Mouse (Mus musculus): ENCODE measurements at regions not wholly inside any gene's neighbourhood (a gene's known extent, or its start where the extent isn't known, plus 50 kb on each side); places are given as distances from the start of the nearest gene placed in this dataset.

DNA sequence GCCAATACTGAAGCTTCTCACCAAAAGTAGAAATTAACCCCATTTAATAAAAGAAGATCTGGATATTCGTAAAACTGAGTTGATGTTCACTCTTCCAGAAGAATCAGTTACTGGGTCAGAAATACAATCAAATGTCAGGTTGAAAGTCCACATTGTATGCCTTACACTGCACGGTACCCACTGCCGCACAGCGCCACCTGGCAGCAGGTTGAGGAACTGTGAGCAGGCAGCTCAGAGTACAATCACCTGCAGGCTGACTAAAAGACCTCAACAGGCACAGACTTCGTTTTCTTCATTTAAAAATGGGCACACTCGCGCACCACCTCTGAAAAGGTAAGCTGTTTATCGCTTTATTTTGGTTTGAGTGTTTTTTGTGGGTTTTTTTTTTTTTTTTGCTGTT, 341.8 kb upstream of the Mms22l start:
- peak; percentile 77 for DNase-seq (ENCODE audit: low spot score)

DNA sequence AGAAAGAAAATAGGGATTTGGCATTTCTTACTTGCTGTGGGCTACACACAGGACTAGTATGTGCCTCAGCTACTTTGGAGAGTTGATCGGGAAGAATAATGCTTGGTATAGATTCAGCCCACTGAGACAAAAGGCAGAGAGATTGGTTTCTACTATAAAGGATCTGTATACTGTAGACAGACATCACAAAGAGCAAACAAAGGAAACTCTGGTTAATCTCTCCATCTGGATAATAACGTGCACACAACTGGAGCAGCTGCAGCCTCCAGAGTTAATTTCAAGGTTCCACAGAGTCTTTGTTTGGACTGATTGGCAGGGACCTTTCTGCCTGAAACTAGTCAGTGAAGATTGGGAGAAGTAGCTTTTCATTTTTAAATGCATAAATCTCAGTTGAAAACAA, 322.5 kb upstream of the Mms22l start:
- no peak for DNase-seq (ENCODE audit: low spot score)

DNA sequence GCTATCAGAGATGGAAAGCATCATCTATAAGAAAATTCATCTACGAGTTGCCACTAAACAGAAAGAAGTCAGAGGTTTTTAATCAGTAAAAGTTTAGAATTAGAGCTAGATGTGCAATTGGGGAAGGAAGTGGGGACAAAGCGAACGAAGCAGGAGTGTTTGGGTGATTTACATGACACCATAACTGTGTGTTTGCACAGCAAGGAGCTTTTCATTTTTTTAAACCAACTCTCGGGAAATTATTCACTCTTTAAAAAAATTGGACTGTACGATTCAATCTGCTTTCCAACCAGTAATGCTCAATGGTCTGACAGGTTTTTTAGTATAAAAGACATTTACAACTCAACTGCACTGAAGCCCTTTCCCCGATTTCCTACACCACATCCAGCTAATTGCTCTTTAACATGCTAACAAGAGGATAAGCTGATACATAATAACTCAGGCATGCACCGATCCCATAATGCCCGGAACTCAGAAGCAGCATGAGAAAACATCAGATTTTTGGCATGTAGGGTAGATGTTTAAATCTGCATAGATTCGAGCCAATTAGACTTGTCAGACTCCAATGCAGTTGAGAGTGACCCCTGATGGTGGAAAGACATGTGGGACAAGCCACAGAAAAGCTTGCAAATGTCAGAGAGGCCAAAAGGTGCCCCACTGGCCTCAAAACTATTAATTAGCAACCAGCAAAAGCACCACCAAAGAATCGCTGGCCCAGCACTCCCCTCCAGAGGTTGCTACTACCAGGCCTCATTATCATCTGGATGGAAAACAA, 282.8 kb upstream of the Mms22l start:
- peak; percentile 55 for DNase-seq (ENCODE audit: low spot score)

DNA sequence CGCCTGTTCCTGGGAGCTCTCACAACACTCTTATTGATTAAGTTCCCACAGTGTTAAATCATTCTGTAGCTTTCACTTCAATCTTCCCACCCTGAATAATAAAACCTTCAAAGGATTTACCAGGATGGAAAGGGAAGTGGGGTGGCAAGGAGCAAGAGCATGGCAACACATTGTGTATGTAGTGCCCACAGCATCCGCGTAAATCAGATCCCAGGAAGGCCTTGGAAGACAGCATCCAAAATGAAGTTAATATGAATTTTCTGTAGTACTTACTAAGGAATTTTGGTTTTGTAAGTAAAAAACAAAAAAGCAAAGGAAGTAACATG, 282.3 kb upstream of the Mms22l start:
- no peak for DNase-seq (ENCODE audit: low spot score)

DNA sequence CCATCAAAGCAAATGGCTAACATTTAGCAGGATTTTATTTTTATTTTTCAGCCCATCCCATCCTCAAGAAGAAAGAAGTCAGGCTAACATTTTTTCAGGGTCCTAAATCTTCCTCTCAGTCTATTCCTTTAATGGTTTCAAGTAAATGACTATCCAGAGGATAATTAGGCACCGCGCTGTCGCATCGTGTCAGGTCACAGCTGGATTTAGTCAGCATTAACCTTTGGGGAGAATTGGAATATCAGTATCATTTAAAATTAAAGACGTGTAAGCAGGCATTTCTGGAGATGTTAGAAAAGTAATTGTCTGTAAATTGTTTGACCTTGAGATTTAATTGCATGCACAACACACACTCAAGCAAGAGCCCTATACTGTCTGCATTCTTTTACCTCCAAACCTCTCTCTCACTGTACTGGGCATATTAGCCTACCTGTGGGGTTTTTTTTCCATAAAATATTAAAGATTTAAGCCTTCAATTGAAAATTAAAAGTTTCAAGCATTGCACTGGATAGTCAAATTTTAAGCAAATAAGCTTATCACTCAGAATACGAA, 277.8 kb upstream of the Mms22l start:
- DNase-seq (ENCODE audit: low spot score), result peak; percentile 4

DNA sequence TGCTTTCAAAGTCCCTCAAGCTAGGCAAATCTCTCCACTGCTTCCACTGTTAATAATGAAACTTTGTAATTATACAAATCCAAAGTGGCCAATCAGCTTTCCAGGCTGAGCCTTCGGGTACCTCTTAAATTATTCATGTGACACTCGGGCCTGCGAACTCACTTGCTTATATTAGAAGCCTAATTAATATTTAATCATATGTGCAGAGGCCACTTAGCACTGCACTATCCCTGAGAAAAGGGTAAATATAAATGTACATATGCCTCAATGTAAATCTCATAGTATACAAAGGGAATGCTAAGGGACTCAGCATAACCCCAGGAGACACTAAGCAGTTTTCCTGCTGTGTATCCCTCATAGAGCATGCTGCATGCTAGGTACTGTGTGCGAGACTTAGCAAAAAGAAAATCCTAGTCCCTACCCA, 277.2 kb upstream of the Mms22l start:
- DNase-seq (ENCODE audit: low spot score), result no peak

DNA sequence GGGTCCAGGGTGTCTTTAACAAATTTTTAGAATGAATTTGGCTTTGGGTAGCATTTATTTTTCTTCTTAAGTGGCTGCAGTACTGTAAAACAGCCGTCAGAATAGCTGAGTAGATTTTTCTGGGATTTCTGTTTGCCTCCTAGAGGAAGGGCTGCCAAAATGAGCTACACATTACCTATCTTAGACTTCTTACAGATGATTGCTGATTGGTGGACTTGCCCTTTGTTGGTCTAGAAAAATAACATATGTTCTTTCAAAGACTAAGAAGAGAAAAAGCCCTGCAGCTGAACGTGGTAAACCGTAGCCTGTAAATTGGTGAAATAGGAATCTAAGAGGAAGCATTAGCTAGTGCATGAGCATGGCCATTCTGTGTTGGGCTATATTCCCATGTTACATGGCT, 276.7 kb upstream of the Mms22l start:
- DNase-seq (ENCODE audit: low spot score), result no peak

DNA sequence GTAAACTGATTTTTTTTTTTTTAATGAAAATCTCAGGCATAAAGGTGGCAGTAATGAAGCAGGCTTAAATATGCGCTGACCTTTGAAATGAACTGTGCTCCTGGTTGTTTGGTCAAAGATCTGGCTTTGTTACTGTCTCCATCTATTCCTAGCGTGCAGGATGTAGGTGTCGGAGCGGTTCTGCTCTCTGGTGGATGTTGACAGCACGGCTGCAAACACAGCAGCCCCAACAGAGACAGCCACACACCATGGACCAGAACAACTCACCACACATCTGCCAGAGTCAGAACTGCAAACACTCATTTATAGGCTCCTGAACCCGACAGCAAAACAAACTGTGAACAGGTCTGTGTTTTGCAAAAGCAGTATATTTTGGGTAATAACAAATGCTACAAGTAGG, 251.1 kb upstream of the Mms22l start:
- DNase-seq (ENCODE audit: low spot score), result peak; percentile 16

DNA sequence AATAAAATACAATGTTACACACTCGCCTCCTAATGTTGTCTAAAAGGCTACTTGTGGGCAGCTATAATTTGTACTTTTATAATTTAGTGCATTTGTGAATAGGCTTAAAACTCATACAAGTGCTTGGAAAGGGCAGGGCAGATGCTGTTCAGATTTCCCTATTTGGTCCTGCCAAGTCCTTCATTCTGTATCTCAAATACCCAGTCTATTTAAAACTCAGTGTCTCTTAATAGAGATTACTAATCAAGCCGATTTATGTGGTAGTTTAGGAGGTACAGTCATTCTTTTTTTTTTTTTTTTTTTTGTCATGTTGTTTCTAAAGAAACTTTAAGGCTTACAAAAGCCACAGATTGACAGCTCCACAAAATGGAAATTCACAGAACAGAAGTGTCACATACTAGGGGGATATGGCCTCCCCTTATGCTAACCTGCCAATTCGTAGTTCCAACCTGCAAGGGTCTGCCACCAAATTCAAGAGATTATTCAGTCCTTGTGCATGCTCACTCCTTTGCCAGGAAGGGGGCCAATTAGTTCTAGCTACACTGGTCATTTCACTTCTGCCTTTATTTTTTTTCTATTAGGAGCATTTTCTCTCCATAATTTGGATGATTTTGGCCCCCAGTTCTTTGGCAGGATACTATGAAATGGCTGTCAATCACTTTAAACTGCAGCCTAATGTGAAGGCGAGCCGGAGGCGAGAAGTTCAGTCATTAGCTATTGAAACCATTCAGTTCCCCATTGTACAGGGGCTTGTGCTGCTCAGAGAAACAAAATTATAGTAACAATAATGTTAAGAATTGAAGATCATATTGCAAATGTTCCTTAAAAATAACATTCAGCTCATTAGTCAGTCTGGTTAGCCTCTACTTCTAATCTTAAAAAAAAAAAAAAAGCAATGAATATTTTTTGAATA, 247.9 kb upstream of the Mms22l start:
- DNase-seq (ENCODE audit: low spot score), result no peak

DNA sequence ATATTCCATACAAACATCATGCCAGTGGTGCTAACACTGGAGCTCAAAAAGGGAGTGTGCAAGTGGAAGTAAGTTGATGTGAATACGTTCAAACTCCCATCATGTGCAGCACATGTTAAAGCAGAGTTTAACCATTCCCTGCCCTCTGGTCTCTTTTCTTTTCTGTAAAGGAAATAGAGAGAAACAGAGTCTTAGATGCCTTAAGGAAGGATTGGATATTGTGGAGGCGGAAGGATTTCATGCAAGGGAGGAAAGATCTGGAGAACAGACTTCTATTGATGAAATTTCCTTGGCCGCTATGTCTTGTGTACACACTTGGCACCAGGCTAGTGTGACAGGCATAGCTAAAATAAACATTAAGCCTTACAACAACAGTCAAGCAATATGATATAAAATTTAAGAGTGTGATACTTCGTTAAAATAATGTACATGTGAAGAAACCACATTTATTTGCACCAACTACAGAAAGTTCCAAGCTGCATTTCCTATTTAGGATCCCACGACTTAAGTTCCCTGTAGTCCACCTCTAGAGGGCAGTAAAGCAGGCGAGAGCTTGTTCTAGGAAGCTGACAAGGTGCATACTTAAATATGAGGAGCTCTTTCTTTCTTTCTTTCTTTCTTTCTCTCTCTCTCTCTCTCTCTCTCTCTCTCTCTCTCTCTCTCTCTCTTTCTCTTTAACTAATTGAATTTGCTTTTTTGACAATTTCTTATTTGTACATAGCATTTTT, 246.8 kb upstream of the Mms22l start:
- peak; percentile 74 for DNase-seq (ENCODE audit: low spot score)

DNA sequence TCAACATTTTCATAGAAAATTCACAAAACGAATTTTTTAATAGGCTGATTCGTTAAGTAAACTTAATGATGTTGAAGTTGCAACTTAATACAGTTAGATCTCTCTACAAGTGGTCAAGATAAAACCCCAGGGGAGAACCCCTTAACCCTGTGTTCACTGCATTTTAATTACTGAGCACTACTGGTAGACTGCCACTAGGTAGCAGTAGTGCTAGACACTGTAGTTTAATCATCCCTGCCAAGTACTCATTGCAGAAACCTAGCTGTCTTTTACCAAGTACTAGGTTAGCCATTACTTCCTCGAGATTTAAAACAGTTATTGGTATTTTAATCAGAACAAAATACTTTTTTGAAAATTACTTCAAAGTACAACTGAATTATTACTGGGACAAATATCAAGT, 218.1 kb upstream of the Mms22l start:
- DNase-seq (ENCODE audit: low spot score), result peak; percentile 17

All from embryo, embryonic 10.5 days (tissue).